9 mouse cellular contexts compared by ENCODE assay signal in the genomic region with DNA sequence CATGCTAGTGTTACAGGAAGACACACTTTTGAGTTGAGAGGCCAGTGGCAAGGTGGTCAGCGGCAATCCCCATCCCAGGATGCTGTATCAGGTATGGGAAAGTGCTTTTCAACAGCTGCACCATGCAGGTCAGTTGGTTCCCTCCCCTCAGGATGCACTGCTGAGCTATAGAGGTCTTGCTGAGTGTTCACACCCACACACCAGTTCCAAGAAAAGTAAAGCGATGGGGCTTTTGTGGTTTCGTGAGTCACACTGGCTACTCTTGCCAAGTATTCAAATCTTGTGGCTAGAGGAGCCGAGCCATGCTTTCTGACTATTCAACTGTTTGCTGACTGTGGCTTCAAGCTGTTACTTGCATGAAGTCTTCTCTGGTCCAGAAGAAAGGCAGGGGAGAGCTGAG. TPM values are rescaled to one million over a fixed set of nuclear protein-coding genes. Genes with fewer than 3 reads are reported as not detected.
A peak's percentile ranks its signal among the peaks of the same experiment; 100 is the strongest.
DNase-seq lines count a peak whose midpoint lies in the region; ATAC-seq and TF ChIP-seq lines count a peak whose summit lies in the region.
"Had no signal": no experiment of that assay in that cellular context is flagged by ENCODE, and none has a peak within 500 bp of the region (broad histone marks: within the 10 kb centered on the region; RNA-seq: fewer than 3 reads in every experiment).

No protein-coding gene starts in this region.

- DNase-seq in gastrocnemius, postnatal 14 days, result peak; percentile 5
- DNase-seq in gastrocnemius, adult 2 months, result no peak
- DNase-seq in 416B (ENCODE audit: low read depth) (peak; percentile 90), liver (no peak)
- DNase-seq in lung, adult 18-20 months, result peak; percentile 66 to 68
- no peak for DNase-seq in forebrain, embryonic 14.5 days (ENCODE audit: low spot score)
- no peak for DNase-seq in retina, embryonic 14.5 days (ENCODE audit: low spot score)
- DNase-seq: liver, embryonic 13.5 days had no signal

- intact Hi-C loops in gastrocnemius, postnatal 14 days (cut with DNase I; ENCODE audit: low total_unique reads), result no loop called here
- intact Hi-C loops in gastrocnemius, adult 2 months (cut with DNase I), result no loop called here

- 72% methylated on average over 4 of the region's 4 CpGs for WGBS in forebrain, embryonic 14.5 days

- no peak overlapping the region for H3K4me2 ChIP-seq in forebrain, embryonic 14.5 days (ENCODE audit: low read length)
- H3K4me2 ChIP-seq: liver, embryonic 13.5 days had no signal

- no peak overlapping the region for H3K27ac ChIP-seq in gastrocnemius, adult 2 months
- H3K27ac ChIP-seq in embryonic fibroblast, embryonic 13.5 days (ENCODE audit: insufficient read depth, low read length), result peak overlapping the region; percentile 64
- no peak overlapping the region for H3K27ac ChIP-seq in forebrain, embryonic 14.5 days (ENCODE audit: low read depth, low read length)
- H3K27ac ChIP-seq: liver, embryonic 13.5 days had no signal

- peaks cover 9% of the 10 kb centered on the region for H3K4me1 ChIP-seq in embryonic fibroblast, embryonic 13.5 days (ENCODE audit: control insufficient read depth, insufficient read depth, low read length)
- no peaks in the 10 kb centered on the region for H3K4me1 ChIP-seq in forebrain, embryonic 14.5 days (ENCODE audit: control insufficient read depth, insufficient read depth, low read length)
- H3K4me1 ChIP-seq: liver, embryonic 13.5 days had no signal

- TF ChIP-seq CTCF in gastrocnemius, adult 2 months (IDR thresholded peaks at IDR 0.05), result no peak
- TF ChIP-seq CTCF in embryonic fibroblast, embryonic 13.5 days (IDR thresholded peaks at IDR 0.05; ENCODE audit: borderline replicate concordance, insufficient read depth, low read length), result no peak

- 0 out of 2 replicates have a peak, but pooled peaks have one; percentile 15 for TF ChIP-seq POLR2A in embryonic fibroblast, embryonic 13.5 days (IDR thresholded peaks at IDR 0.05; ENCODE audit: low read depth, low read length)

- H3K9ac ChIP-seq in forebrain, embryonic 14.5 days (ENCODE audit: low read length), result no peak overlapping the region
- H3K9ac ChIP-seq: liver, embryonic 13.5 days had no signal

- no peak for ATAC-seq in forebrain, embryonic 14.5 days

- no peaks in the 10 kb centered on the region for H3K36me3 ChIP-seq in forebrain, embryonic 14.5 days (ENCODE audit: control insufficient read depth, insufficient read depth, low read length)
- H3K36me3 ChIP-seq: liver, embryonic 13.5 days had no signal

- no peaks in the 10 kb centered on the region for H3K9me3 ChIP-seq in forebrain, embryonic 14.5 days (replicated peaks; ENCODE audit: control insufficient read depth, low read length)
- H3K9me3 ChIP-seq: liver, embryonic 13.5 days had no signal

- no peaks in the 10 kb centered on the region for H3K27me3 ChIP-seq in forebrain, embryonic 14.5 days (replicated peaks; ENCODE audit: control insufficient read depth, insufficient read depth, low read length)
- H3K27me3 ChIP-seq: liver, embryonic 13.5 days had no signal

- no peak overlapping the region for H3K4me3 ChIP-seq in gastrocnemius, adult 2 months
- no peak overlapping the region for H3K4me3 ChIP-seq in embryonic fibroblast, embryonic 13.5 days (ENCODE audit: insufficient read depth, low read length)
- no peak overlapping the region for H3K4me3 ChIP-seq in forebrain, embryonic 14.5 days (ENCODE audit: low read depth, low read length)
- H3K4me3 ChIP-seq: liver, embryonic 13.5 days had no signal

RNA-seq across cellular contexts. Expression of gene Gm11214, which starts 5.1 kb away (rescaled TPM):
- total RNA-seq in gastrocnemius, postnatal 14 days (2021), result not detected
- not detected for total RNA-seq in gastrocnemius, adult 2 months (2021)
- polyA plus RNA-seq in embryonic fibroblast, embryonic 13.5 days (2011; ENCODE audit: insufficient read length, low read depth, missing spikeins), result not detected in 2 replicates
- not detected in 2 replicates for polyA plus RNA-seq in forebrain, embryonic 14.5 days (2014; fragmentation: Nextera tagmentation; extraction: Ambion mirVana)
- polyA plus RNA-seq: liver, embryonic 13.5 days had no signal

RNA-seq across cellular contexts. Expression of gene Tex48, which starts 46.0 kb away (rescaled TPM):
- total RNA-seq in gastrocnemius, postnatal 14 days (2021), result not detected
- not detected for total RNA-seq in gastrocnemius, adult 2 months (2021)
- not detected in 2 replicates for polyA plus RNA-seq in embryonic fibroblast, embryonic 13.5 days (2011; ENCODE audit: insufficient read length, low read depth, missing spikeins)
- polyA plus RNA-seq in forebrain, embryonic 14.5 days (2014; fragmentation: Nextera tagmentation; extraction: Ambion mirVana), result not detected in 2 replicates
- polyA plus RNA-seq: liver, embryonic 13.5 days had no signal

Comparison
In these comparisons a context has a peak if more than half of its experiments do, and no peak if none do; other contexts are left out.
1. DNase-seq: peak in gastrocnemius, postnatal 14 days (single experiment), 416B (single experiment) and lung, adult 18-20 months (2 of 2); none in gastrocnemius, adult 2 months (single experiment), liver (single experiment), forebrain, embryonic 14.5 days (single experiment) and retina, embryonic 14.5 days (single experiment).